Mouse (Mus musculus): ENCODE measurements around the gene Mtch1. TPM values are rescaled to one million over a fixed set of nuclear protein-coding genes. Genes with fewer than 3 reads are reported as not detected.

Mtch1 gene
- polyA plus RNA-seq, 1 experiment: 741 TPM

DNA sequence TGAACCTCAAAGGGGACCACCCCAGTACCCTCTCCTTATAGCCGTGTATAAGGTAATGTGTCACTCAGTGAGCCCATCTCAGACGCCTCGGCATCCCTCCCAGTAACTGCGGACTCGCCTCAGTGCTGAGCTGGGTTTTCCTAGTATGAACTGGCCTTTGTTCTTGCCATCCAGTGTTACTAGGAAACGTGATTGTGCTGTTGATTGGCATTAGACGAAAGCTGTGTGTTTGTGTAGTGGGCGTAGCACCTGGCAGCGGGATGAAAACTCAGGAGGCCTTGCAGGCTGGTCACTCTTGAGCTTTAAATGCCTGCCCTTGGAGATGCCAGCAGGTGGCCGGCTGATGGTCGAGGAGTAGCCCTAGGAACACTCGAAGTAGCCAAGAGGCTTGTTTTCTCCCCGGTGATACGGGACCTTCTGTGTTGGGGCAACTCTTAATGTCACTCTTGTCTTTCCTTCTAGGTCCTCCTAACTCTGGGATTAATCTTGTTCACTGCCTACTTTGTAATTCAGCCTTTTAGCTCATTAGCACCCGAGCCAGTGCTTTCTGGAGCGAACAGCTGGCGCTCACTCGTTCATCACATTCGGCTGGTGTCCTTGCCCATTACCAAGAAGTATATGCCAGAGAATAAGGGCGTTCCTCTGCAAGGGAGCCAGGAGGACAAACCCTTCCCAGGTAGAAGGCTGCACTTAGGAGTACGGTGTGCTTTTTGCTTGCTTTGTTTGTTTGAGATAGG, 65.3 kb downstream of the Mtch1 start:
- H3K36me3 ChIP-seq (ENCODE audit: control insufficient read depth, insufficient read depth): no peaks in the 10 kb centered on the region

More for the DNA sequence above, 65.3 kb downstream of the Mtch1 start:
- Histone ChIP-seq H3K27me3 (ENCODE audit: control insufficient read depth, insufficient read depth, insufficient read length) (no peaks in the 10 kb centered on the region), H3K79me2 (ENCODE audit: control insufficient read depth, insufficient read depth) (no peaks in the 10 kb centered on the region), H3K4me2 (ENCODE audit: low read depth) (no peak overlapping the region), H3ac (ENCODE audit: control insufficient read depth, insufficient read length) (no peak overlapping the region), H3K4me3 (no peak overlapping the region)
- TF ChIP-seq CEBPB (IDR thresholded peaks at IDR 0.05; ENCODE audit: insufficient read depth, poor library complexity, severe bottlenecking) (no peak), E2F4 (IDR thresholded peaks at IDR 0.05; ENCODE audit: insufficient read depth) (no peak), POLR2A (IDR thresholded peaks at IDR 0.05; ENCODE audit: insufficient read length, low read depth) (no peak), TCF12 (IDR thresholded peaks at IDR 0.05; ENCODE audit: insufficient read depth, poor library complexity, severe bottlenecking) (no peak), USF1 (IDR thresholded peaks at IDR 0.05; ENCODE audit: low read depth) (no peak), MYOG (IDR thresholded peaks at IDR 0.05; ENCODE audit: control insufficient read depth in 1 of 3, insufficient read depth in 1 of 3, insufficient read length in 2 of 3, low read depth in 2 of 3) (no peak)

Other genes starting within 250 kb of the Mtch1 start
- gene Rab44, start 233.8 kb downstream of the Mtch1 start, polyA plus RNA-seq (2012; fragmentation: generic; extraction: Trizol): 6.8 TPM
- 0.56 TPM for gene Cpne5, start 109.8 kb downstream of the Mtch1 start, polyA plus RNA-seq (2012; fragmentation: generic; extraction: Trizol)
- 30.1 TPM for gene Ppil1, start 83.7 kb downstream of the Mtch1 start, polyA plus RNA-seq (2012; fragmentation: generic; extraction: Trizol)
- 120 TPM for gene BC004004, start 79.1 kb downstream of the Mtch1 start, polyA plus RNA-seq (2012; fragmentation: generic; extraction: Trizol)
- 7.1 TPM for gene Pi16, start 30.3 kb downstream of the Mtch1 start, polyA plus RNA-seq (2012; fragmentation: generic; extraction: Trizol)
- gene Fgd2, start 13.0 kb upstream of the Mtch1 start, polyA plus RNA-seq (2012; fragmentation: generic; extraction: Trizol): 0.54 TPM
- 16.3 TPM for gene Pim1, start 142.8 kb upstream of the Mtch1 start, polyA plus RNA-seq (2012; fragmentation: generic; extraction: Trizol)
- gene Gm17657, start 201.7 kb upstream of the Mtch1 start, polyA plus RNA-seq (2012; fragmentation: generic; extraction: Trizol): not detected
- gene Tbc1d22b, start 201.9 kb upstream of the Mtch1 start, polyA plus RNA-seq (2012; fragmentation: generic; extraction: Trizol): 9.0 TPM
- gene Tmem217, start 204.5 kb upstream of the Mtch1 start, polyA plus RNA-seq (2012; fragmentation: generic; extraction: Trizol): not detected

Data from myocyte (in vitro differentiated cells).